ENCODE assay signal across 47 mouse cellular contexts in genomic region chr6:29108376-29108775, GRCm38 (mm10). TPM values are rescaled to one million over a fixed set of nuclear protein-coding genes. Genes with fewer than 3 reads are reported as not detected.
"Had no signal": no experiment of that assay in that cellular context is flagged by ENCODE, and none has a peak within 500 bp of the region (broad histone marks: within the 10 kb centered on the region; RNA-seq: fewer than 3 reads in every experiment).

No protein-coding gene starts in this region.

- H3K36me3 ChIP-seq: limb, embryonic 10.5 days; limb, embryonic 12.5 days; limb, embryonic 13.5 days; limb, embryonic 15.5 days; liver, embryonic 12.5 days; liver, embryonic 13.5 days; liver, embryonic 15.5 days; lung, embryonic 15.5 days; midbrain, embryonic 10.5 days; midbrain, embryonic 12.5 days; midbrain, embryonic 13.5 days; midbrain, embryonic 15.5 days; neural tube, embryonic 12.5 days; neural tube, embryonic 13.5 days had no signal

- H3K4me1 ChIP-seq: limb, embryonic 10.5 days; limb, embryonic 12.5 days; limb, embryonic 13.5 days; limb, embryonic 15.5 days; liver, embryonic 12.5 days; liver, embryonic 13.5 days; liver, embryonic 15.5 days; lung, embryonic 15.5 days; megakaryocyte, embryonic 14.5 days; midbrain, embryonic 10.5 days; midbrain, embryonic 12.5 days; midbrain, embryonic 13.5 days; midbrain, embryonic 15.5 days; neural tube, embryonic 12.5 days; neural tube, embryonic 13.5 days had no signal

- H3K9me3 ChIP-seq: limb, embryonic 10.5 days; limb, embryonic 15.5 days; liver, embryonic 15.5 days; lung, embryonic 15.5 days; midbrain, embryonic 15.5 days had no signal

- DNase-seq: left cerebral cortex, postnatal 4 days; liver; liver, embryonic 13.5 days; liver, postnatal 0 days; lung, adult 18-20 months; lung, adult 2 months; lung, embryonic 14.5 days; lung, postnatal 10 days; lung, postnatal 14 days; lung, postnatal 36 days; lung, postnatal 4 days; midbrain, embryonic 14.5 days had no signal

- H3K4me3 ChIP-seq: limb, embryonic 10.5 days; limb, embryonic 12.5 days; limb, embryonic 13.5 days; limb, embryonic 15.5 days; liver, embryonic 12.5 days; liver, embryonic 13.5 days; liver, embryonic 15.5 days; lung, embryonic 15.5 days; megakaryocyte, embryonic 14.5 days; midbrain, embryonic 10.5 days; midbrain, embryonic 12.5 days; midbrain, embryonic 13.5 days; midbrain, embryonic 15.5 days; myocyte; neural tube, embryonic 12.5 days; neural tube, embryonic 13.5 days had no signal

- H3K27me3 ChIP-seq: limb, embryonic 12.5 days; limb, embryonic 13.5 days; limb, embryonic 15.5 days; liver, embryonic 12.5 days; liver, embryonic 13.5 days; liver, embryonic 15.5 days; lung, embryonic 15.5 days; midbrain, embryonic 12.5 days; midbrain, embryonic 13.5 days; midbrain, embryonic 15.5 days; neural tube, embryonic 12.5 days; neural tube, embryonic 13.5 days had no signal

- H3K9ac ChIP-seq: limb, embryonic 12.5 days; limb, embryonic 13.5 days; limb, embryonic 15.5 days; liver, embryonic 12.5 days; liver, embryonic 13.5 days; liver, embryonic 14.5 days; liver, embryonic 15.5 days; liver, postnatal 0 days; lung, embryonic 14.5 days; lung, embryonic 15.5 days; midbrain, embryonic 12.5 days; midbrain, embryonic 13.5 days; midbrain, embryonic 15.5 days; neural tube, embryonic 12.5 days; neural tube, embryonic 13.5 days had no signal

- H3K27ac ChIP-seq: limb, embryonic 10.5 days; limb, embryonic 12.5 days; limb, embryonic 13.5 days; limb, embryonic 15.5 days; liver, embryonic 12.5 days; liver, embryonic 13.5 days; liver, embryonic 14.5 days; liver, embryonic 15.5 days; lung, embryonic 15.5 days; macrophage; midbrain, embryonic 10.5 days; midbrain, embryonic 12.5 days; midbrain, embryonic 15.5 days; neural tube, embryonic 12.5 days; neural tube, embryonic 13.5 days had no signal

RNA-seq across cellular contexts. Expression of gene Lep, which starts 48.4 kb away (rescaled TPM):
- total RNA-seq: left cerebral cortex, postnatal 14 days; left cerebral cortex, postnatal 25 days; left cerebral cortex, postnatal 36 days; left cerebral cortex, postnatal 4 days; megakaryocyte progenitor cell, adult 5-6 weeks; megakaryocyte, adult 5-6 weeks; megakaryocyte-erythroid progenitor cell, adult 5-6 weeks; midbrain, postnatal 0 days; monocyte, adult 5-6 weeks had no signal
- polyA plus RNA-seq: limb, embryonic 10.5 days; limb, embryonic 11.5 days; limb, embryonic 12.5 days; limb, embryonic 13.5 days; limb, embryonic 14.5 days; limb, embryonic 15.5 days; liver, adult 2 months; liver, embryonic 11.5 days; liver, embryonic 12.5 days; liver, embryonic 13.5 days; liver, embryonic 14.5 days; liver, embryonic 15.5 days; liver, embryonic 16.5 days; liver, postnatal 0 days; lung, embryonic 14.5 days; lung, embryonic 15.5 days; lung, embryonic 16.5 days; lung, postnatal 0 days; macrophage; midbrain, embryonic 10.5 days; midbrain, embryonic 11.5 days; midbrain, embryonic 12.5 days; midbrain, embryonic 13.5 days; midbrain, embryonic 14.5 days; midbrain, embryonic 15.5 days; midbrain, embryonic 16.5 days; midbrain, postnatal 0 days; myocyte; neural tube, embryonic 11.5 days; neural tube, embryonic 12.5 days; neural tube, embryonic 13.5 days had no signal
